22 mouse cellular contexts compared by ENCODE assay signal in the genomic region with DNA sequence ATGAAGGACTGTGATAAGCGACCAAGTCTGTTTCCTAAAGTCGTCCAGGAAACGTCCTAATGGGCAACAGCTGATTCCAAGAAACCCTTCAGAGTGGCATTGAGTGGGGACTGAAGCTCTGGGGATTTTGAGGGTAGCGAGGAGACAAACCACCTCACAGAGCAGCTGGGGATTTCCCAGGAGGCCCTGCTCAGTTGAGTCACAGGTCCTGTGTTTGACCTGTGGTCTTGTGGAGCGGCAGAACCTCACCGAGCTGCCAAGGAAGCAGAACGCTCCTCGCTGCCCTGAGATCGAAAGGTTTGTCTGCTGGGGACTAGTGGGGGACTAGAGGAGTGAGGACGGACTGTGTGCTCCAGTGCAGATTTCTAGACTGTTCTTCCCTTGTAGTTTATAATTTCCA. TPM values are rescaled to one million over a fixed set of nuclear protein-coding genes. Genes with fewer than 3 reads are reported as not detected.
DNase-seq lines count a peak whose midpoint lies in the region; ATAC-seq lines count a peak whose summit lies in the region.
"Had no signal": no experiment of that assay in that cellular context is flagged by ENCODE, and none has a peak within 500 bp of the region (broad histone marks: within the 10 kb centered on the region; RNA-seq: fewer than 3 reads in every experiment).

No protein-coding gene starts in this region.

- H3K27me3 ChIP-seq in megakaryocyte, embryonic 14.5 days (replicated peaks) = peaks cover 20% of the 10 kb centered on the region
- no peaks in the 10 kb centered on the region for H3K27me3 ChIP-seq in forebrain, embryonic 14.5 days (replicated peaks; ENCODE audit: control insufficient read depth, insufficient read depth, low read length)
- H3K27me3 ChIP-seq: limb, embryonic 15.5 days; neural tube, embryonic 13.5 days had no signal

- H3K4me1 ChIP-seq in megakaryocyte, embryonic 14.5 days = peaks cover 43% of the 10 kb centered on the region
- H3K4me1 ChIP-seq in forebrain, embryonic 14.5 days (ENCODE audit: control insufficient read depth, insufficient read depth, low read length) = no peaks in the 10 kb centered on the region
- H3K4me1 ChIP-seq: limb, embryonic 15.5 days; neural tube, embryonic 13.5 days had no signal

- no peak overlapping the region for H3K9ac ChIP-seq in forebrain, embryonic 14.5 days (ENCODE audit: low read length)
- H3K9ac ChIP-seq: limb, embryonic 15.5 days; neural tube, embryonic 13.5 days had no signal

- H3K4me2 ChIP-seq in forebrain, embryonic 14.5 days (ENCODE audit: low read length) = no peak overlapping the region
- H3K4me2 ChIP-seq: limb, embryonic 15.5 days; neural tube, embryonic 13.5 days had no signal

- peak; percentile 72 for DNase-seq in 3T3-L1 (ENCODE audit: low read depth, low spot score)
- peak; percentile 75 for DNase-seq in CD4-positive, CD25-positive, alpha-beta regulatory T cell, adult 2 months (ENCODE audit: low read depth, low spot score)
- peak; percentile 45 for DNase-seq in T-cell, adult 2 months (ENCODE audit: low spot score)
- DNase-seq in forebrain, embryonic 14.5 days (ENCODE audit: low spot score) = no peak
- no peak for DNase-seq in heart, adult 18-20 months
- DNase-seq in urinary bladder, postnatal 36 days (ENCODE audit: low spot score in 2 of 2) = no peak
- no peak for DNase-seq in heart, adult 8-10 months (ENCODE audit: low spot score)
- DNase-seq: adrenal gland, postnatal 25 days; cerebellum, adult 11 months; cerebellum, postnatal 25 days; gastrocnemius, adult 2 months; heart, adult 11 months; heart, postnatal 36 days; kidney, adult 11 months; lung, postnatal 14 days; thymus, adult 2 months had no signal

- WGBS in forebrain, embryonic 14.5 days = 77% methylated on average over 10 of the region's 10 CpGs

- no peaks in the 10 kb centered on the region for H3K36me3 ChIP-seq in megakaryocyte, embryonic 14.5 days (replicated peaks; ENCODE audit: low read length)
- no peaks in the 10 kb centered on the region for H3K36me3 ChIP-seq in forebrain, embryonic 14.5 days (ENCODE audit: control insufficient read depth, insufficient read depth, low read length)
- H3K36me3 ChIP-seq: forebrain, embryonic 10.5 days; limb, embryonic 15.5 days; neural tube, embryonic 13.5 days had no signal

- H3K27ac ChIP-seq in forebrain, embryonic 14.5 days (ENCODE audit: low read depth, low read length) = no peak overlapping the region
- H3K27ac ChIP-seq: forebrain, embryonic 10.5 days; gastrocnemius, adult 2 months; limb, embryonic 15.5 days; neural tube, embryonic 13.5 days had no signal

- H3K4me3 ChIP-seq in megakaryocyte, embryonic 14.5 days (replicated peaks) = peak overlapping the region; percentile 87
- H3K4me3 ChIP-seq in forebrain, embryonic 14.5 days (ENCODE audit: low read depth, low read length) = no peak overlapping the region
- H3K4me3 ChIP-seq: forebrain, embryonic 10.5 days; gastrocnemius, adult 2 months; limb, embryonic 15.5 days; neural tube, embryonic 13.5 days had no signal

- ATAC-seq in forebrain, embryonic 14.5 days = no peak
- ATAC-seq: hindbrain, embryonic 16.5 days had no signal

- H3K9me3 ChIP-seq in megakaryocyte, embryonic 14.5 days = no peaks in the 10 kb centered on the region
- no peaks in the 10 kb centered on the region for H3K9me3 ChIP-seq in forebrain, embryonic 14.5 days (replicated peaks; ENCODE audit: control insufficient read depth, low read length)
- H3K9me3 ChIP-seq: forebrain, embryonic 10.5 days; limb, embryonic 15.5 days; neural tube, embryonic 13.5 days had no signal

RNA-seq across cellular contexts. Expression of a gene that starts 13.4 kb away (rescaled TPM):
- 1.0 TPM in 1 of 2 replicates, not detected in the other for polyA plus RNA-seq in megakaryocyte, embryonic 14.5 days (2012; ENCODE audit: insufficient read depth, low replicate concordance)
- polyA plus RNA-seq in forebrain, embryonic 14.5 days (2014; fragmentation: Nextera tagmentation; extraction: Ambion mirVana) = 0.11 TPM in 1 of 2 replicates, not detected in the other
- total RNA-seq in heart, adult 18-20 months (2021) = under 1 TPM; 0.12 to 0.46 TPM
- under 1 TPM; 0.12 to 0.29 (median 0.22) TPM for total RNA-seq in heart, adult 8-10 months (2022)
- total RNA-seq: midbrain, postnatal 0 days had no signal

RNA-seq across cellular contexts. Expression of a gene that starts 13.6 kb away (rescaled TPM):
- 90.4 and 277 TPM in 2 replicates for polyA plus RNA-seq in megakaryocyte, embryonic 14.5 days (2012; ENCODE audit: insufficient read depth, low replicate concordance)
- 447 and 495 TPM in 2 replicates for polyA plus RNA-seq in forebrain, embryonic 14.5 days (2014; fragmentation: Nextera tagmentation; extraction: Ambion mirVana)
- total RNA-seq in heart, adult 18-20 months (2021) = 100 to 1,000 TPM; 270 to 278 TPM
- 100 to 1,000 TPM; 275 to 312 (median 290) TPM for total RNA-seq in heart, adult 8-10 months (2022)

Comparison
In these comparisons a context has a peak if more than half of its experiments do, and no peak if none do; other contexts are left out.
1. DNase-seq: peak in 3T3-L1 (single experiment), CD4-positive, CD25-positive, alpha-beta regulatory T cell, adult 2 months (single experiment) and T-cell, adult 2 months (single experiment); none in forebrain, embryonic 14.5 days (single experiment), heart, adult 18-20 months (0 of 2), urinary bladder, postnatal 36 days (0 of 2) and heart, adult 8-10 months (single experiment).